Mouse (Mus musculus): Measurements from ENCODE around the gene Arhgap27. TPM values are rescaled to one million over a fixed set of nuclear protein-coding genes. Genes with fewer than 3 reads are reported as not detected.

Arhgap27 gene
- polyA plus RNA-seq, 1 experiment, result 47.3 TPM

DNA sequence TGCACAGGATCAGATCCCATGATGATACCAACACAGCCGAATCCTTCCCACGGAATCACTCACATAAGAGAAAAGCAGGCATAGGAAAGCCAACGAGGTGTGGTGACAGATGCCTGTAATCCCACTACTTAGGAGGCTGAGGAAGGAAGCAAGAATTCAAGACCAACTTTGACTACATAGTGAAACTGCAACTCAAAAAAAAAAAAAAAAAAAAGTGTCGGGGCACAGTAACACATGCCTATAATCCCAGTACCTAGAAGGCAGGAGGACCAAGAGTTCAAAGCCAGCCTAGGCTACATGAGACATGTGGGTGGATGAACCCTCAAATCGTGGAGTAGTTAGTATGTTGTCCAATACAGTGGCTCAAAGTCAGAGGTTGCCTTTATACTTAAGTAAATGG, 12.3 kb upstream of the Arhgap27 start:
- no peak overlapping the region for H3K27ac ChIP-seq (ENCODE audit: control insufficient read depth, insufficient read depth, low read depth, low read length, poor library complexity)
- 42% methylated on average over 5 of the region's 5 CpGs for WGBS
- no peak overlapping the region for H3K4me3 ChIP-seq (replicated peaks; ENCODE audit: control insufficient read depth, low read depth, low read length)
- TF ChIP-seq POLR2A (IDR thresholded peaks at IDR 0.05; ENCODE audit: borderline replicate concordance, control insufficient read depth, low read depth, low read length) (no peak), CTCF (IDR thresholded peaks at IDR 0.05; ENCODE audit: control insufficient read depth, insufficient read depth, low read length) (no peak)
- H3K4me1 ChIP-seq (ENCODE audit: control insufficient read depth, insufficient read depth, low read length), result peaks cover 7% of the 10 kb centered on the region

DNA sequence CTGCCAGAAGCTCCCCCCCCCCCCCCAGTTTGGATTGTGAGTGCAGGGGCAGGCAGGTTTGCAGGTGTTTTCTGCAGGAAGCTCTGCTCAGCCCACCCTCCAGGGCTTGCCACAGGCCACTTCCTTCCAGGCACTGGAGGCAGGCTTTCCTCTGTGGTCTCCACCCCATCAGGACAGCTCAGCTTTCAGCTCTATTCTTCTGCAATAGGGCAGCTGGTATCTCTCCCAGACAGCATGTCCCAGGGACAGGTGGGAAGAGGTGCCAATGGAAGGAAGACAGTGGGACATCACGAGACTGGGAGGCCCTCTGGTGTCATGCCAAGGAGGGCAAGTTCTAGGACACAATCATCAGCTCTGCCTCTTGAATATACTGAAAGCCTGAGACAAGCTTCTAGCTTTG, 11.8 kb upstream of the Arhgap27 start:
- peaks cover 7% of the 10 kb centered on the region for H3K4me1 ChIP-seq (ENCODE audit: control insufficient read depth, insufficient read depth, low read length)
- H3K27ac ChIP-seq (ENCODE audit: control insufficient read depth, insufficient read depth, low read depth, low read length, poor library complexity), result no peak overlapping the region
- 3% methylated on average over 1 of the region's 1 CpGs for WGBS
- TF ChIP-seq POLR2A (IDR thresholded peaks at IDR 0.05; ENCODE audit: borderline replicate concordance, control insufficient read depth, low read depth, low read length) (no peak), CTCF (IDR thresholded peaks at IDR 0.05; ENCODE audit: control insufficient read depth, insufficient read depth, low read length) (no peak)
- H3K4me3 ChIP-seq (replicated peaks; ENCODE audit: control insufficient read depth, low read depth, low read length), result no peak overlapping the region

DNA sequence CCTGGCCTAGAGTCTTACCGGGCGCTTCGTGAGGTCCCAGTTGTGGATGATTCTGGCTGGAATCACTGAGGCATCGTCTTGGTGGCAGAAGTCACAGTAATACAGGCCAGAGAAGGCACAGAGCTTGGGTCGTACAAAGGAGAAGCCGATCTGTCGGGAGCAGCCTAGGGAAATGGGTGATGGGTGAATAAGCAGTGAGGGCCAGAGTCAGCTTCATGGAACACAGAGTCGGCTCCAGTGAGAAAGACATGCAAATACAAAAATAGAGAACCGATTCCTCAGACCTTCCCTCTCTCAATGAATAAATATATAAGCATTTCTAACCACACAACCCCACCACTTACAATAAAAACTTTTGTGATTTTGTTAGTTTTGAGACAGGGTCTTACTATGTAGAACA, 10.4 kb upstream of the Arhgap27 start:
- H3K4me3 ChIP-seq (replicated peaks; ENCODE audit: control insufficient read depth, low read depth, low read length), result no peak overlapping the region
- WGBS, result 65% methylated on average over 9 of the region's 9 CpGs
- no peak for TF ChIP-seq POLR2A (IDR thresholded peaks at IDR 0.05; ENCODE audit: borderline replicate concordance, control insufficient read depth, low read depth, low read length)
- no peak for TF ChIP-seq CTCF (IDR thresholded peaks at IDR 0.05; ENCODE audit: control insufficient read depth, insufficient read depth, low read length)
- H3K4me1 ChIP-seq (ENCODE audit: control insufficient read depth, insufficient read depth, low read length), result peaks cover 7% of the 10 kb centered on the region
- H3K27ac ChIP-seq (ENCODE audit: control insufficient read depth, insufficient read depth, low read depth, low read length, poor library complexity), result no peak overlapping the region

DNA sequence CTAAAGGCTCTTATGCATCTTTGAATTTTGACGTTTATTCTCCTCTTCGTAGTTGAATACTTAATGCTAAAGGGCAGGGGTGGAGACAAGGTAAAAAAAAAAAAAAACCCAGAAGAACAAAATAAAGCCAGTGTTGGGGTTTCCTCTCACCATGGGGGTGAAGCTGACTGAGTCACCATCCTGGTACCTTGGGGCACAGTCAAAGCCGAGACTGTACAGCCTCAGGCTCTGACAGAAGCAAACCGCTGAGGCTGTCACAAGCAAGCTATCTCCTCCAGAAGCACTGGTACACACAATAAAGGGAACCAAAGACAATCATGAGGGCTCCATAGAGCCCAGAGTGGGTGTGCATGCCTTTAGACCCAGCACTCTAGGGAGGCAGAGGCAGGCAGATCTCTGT, 9.1 kb upstream of the Arhgap27 start:
- Histone ChIP-seq H3K27ac (ENCODE audit: control insufficient read depth, insufficient read depth, low read depth, low read length, poor library complexity) (no peak overlapping the region), H3K4me1 (ENCODE audit: control insufficient read depth, insufficient read depth, low read length) (peaks cover 7% of the 10 kb centered on the region), H3K4me3 (replicated peaks; ENCODE audit: control insufficient read depth, low read depth, low read length) (no peak overlapping the region)
- WGBS, result 54% methylated on average over 4 of the region's 4 CpGs
- no peak for TF ChIP-seq POLR2A (IDR thresholded peaks at IDR 0.05; ENCODE audit: borderline replicate concordance, control insufficient read depth, low read depth, low read length)
- no peak for TF ChIP-seq CTCF (IDR thresholded peaks at IDR 0.05; ENCODE audit: control insufficient read depth, insufficient read depth, low read length)

DNA sequence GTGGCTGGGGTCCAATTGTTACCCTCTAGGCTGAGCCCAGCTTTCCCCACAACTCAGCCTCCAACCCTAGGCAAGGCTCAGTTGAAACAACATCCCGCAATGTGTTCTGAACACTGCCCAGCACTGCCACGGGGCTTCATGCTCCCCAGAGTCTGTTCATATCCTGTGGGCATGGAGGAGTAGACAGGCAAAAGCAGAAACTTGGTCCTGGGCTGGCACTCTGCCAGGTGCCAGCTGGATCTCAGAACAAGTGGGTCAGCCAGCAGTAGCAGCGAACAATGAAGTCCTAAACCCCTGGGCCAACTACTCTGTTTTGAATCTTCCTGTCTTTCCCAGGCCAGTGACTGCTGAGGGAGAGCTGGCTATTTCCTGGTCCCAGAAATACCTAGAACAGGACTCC, 8.6 kb upstream of the Arhgap27 start:
- 38% methylated on average over 3 of the region's 3 CpGs for WGBS
- Histone ChIP-seq H3K4me1 (ENCODE audit: control insufficient read depth, insufficient read depth, low read length) (peaks cover 7% of the 10 kb centered on the region), H3K4me3 (replicated peaks; ENCODE audit: control insufficient read depth, low read depth, low read length) (no peak overlapping the region), H3K27ac (ENCODE audit: control insufficient read depth, insufficient read depth, low read depth, low read length, poor library complexity) (no peak overlapping the region)
- no peak for TF ChIP-seq POLR2A (IDR thresholded peaks at IDR 0.05; ENCODE audit: borderline replicate concordance, control insufficient read depth, low read depth, low read length)
- no peak for TF ChIP-seq CTCF (IDR thresholded peaks at IDR 0.05; ENCODE audit: control insufficient read depth, insufficient read depth, low read length)

DNA sequence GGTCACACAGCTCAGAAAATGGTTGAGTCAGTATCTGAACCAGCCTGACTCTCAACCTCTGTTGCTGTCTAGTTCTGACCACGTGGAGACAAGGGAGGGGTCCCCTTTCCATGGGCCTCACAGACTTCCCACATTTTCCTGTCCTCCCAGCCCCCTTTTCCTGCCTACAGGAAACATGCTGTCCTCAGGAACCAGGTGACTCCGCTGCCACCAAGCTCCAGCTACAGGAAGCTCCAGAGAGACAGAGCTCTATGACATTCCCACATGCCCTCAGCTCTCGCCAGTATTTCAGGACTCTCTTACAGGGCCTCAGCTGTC, 7.7 kb upstream of the Arhgap27 start:
- no peak overlapping the region for H3K4me3 ChIP-seq (replicated peaks; ENCODE audit: control insufficient read depth, low read depth, low read length)
- H3K4me1 ChIP-seq (ENCODE audit: control insufficient read depth, insufficient read depth, low read length), result peaks cover 7% of the 10 kb centered on the region
- H3K27ac ChIP-seq (ENCODE audit: control insufficient read depth, insufficient read depth, low read depth, low read length, poor library complexity), result no peak overlapping the region
- 44% methylated on average over 3 of the region's 3 CpGs for WGBS
- TF ChIP-seq POLR2A (IDR thresholded peaks at IDR 0.05; ENCODE audit: borderline replicate concordance, control insufficient read depth, low read depth, low read length) (no peak), CTCF (IDR thresholded peaks at IDR 0.05; ENCODE audit: control insufficient read depth, insufficient read depth, low read length) (no peak)

DNA sequence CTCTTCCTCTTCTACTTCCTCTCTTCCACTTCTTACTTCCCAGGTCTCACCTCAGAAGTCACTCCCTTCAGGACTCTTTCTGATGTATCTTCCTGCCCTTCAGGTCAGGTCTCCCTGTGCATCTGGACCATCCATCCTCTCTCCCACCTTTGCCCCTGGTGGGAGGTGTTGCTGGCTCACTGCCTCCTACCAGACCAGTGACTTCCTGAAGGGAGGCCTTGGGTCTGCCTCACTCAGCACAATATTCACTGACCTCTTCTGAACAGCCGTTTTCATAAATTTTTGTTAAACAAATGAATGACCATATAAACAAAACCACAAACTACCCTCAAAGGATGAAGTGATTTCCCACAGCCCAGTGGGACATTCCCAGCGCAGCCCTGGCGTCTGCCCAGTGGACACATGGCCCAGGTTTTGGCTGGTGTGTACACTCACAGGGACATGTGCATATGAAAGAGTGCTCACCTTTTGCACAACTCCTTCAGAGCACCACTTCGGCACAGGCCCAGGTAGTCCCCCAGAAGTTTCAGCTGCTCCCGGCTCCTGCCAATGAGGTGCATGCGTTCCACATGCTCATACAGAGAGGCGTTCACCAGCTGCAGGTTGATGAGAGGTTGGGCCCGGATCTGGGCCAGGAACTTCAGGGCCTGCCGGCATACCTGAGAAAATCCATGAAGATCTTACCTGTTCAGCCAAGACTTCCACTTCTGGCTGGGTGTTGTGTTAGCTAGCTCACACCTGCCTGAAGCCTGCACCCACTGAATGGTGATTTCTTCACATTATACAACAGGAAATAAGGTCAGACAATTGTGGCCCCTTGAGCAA, 7.1 kb upstream of the Arhgap27 start:
- 84% methylated on average over 9 of the region's 9 CpGs for WGBS
- Histone ChIP-seq H3K4me1 (ENCODE audit: control insufficient read depth, insufficient read depth, low read length) (peaks cover 7% of the 10 kb centered on the region), H3K4me3 (replicated peaks; ENCODE audit: control insufficient read depth, low read depth, low read length) (no peak overlapping the region), H3K27ac (ENCODE audit: control insufficient read depth, insufficient read depth, low read depth, low read length, poor library complexity) (no peak overlapping the region)
- TF ChIP-seq POLR2A (IDR thresholded peaks at IDR 0.05; ENCODE audit: borderline replicate concordance, control insufficient read depth, low read depth, low read length), result no peak

DNA sequence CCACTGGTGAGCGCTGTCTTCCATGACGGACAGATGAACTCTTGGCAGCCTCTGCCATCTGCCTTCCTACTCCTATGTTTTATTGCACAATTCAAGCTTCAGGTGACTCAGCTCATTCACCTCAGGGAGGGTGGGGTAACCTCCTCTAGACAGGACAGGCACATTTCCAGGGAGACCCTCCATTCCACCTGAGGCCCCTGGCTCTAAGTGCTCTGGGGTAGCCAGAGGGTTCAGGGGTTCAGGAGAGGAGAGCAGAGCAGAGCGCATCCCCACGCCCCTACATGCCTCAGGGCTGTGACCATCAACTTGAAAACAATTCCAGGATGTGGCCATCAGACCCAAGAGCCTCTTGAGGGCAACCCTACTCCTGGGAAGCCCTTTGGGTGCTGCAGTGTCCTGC, 2.0 kb upstream of the Arhgap27 start:
- Histone ChIP-seq H3K27ac (ENCODE audit: control insufficient read depth, insufficient read depth, low read depth, low read length, poor library complexity) (no peak overlapping the region), H3K4me3 (replicated peaks; ENCODE audit: control insufficient read depth, low read depth, low read length) (no peak overlapping the region), H3K4me1 (ENCODE audit: control insufficient read depth, insufficient read depth, low read length) (peaks cover 1% of the 10 kb centered on the region; the same call in 1 of the 2 replicates)
- WGBS, result 77% methylated on average over 4 of the region's 4 CpGs
- TF ChIP-seq CTCF (IDR thresholded peaks at IDR 0.05; ENCODE audit: control insufficient read depth, insufficient read depth, low read length), result no peak
- no peak for TF ChIP-seq POLR2A (IDR thresholded peaks at IDR 0.05; ENCODE audit: borderline replicate concordance, control insufficient read depth, low read depth, low read length)

DNA sequence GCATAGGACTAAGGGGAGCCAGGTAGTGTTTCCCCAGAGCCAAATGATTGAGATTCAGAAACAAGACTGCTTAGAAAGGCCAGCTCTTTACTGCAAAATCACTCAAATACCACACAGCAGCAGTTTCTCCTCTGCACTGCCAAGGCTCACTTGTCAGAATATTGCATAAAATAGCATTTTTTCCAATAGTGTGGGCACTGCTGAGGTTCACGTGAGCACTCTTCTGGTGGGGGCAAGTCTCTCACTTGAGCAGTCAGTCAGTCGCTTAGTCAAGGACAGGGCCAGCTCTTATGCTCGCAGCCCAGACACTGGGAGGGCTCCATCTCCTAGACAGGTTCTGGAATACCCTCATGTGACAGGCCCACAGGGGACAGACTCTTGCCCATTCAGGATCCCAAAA, 1.5 kb upstream of the Arhgap27 start:
- WGBS, result 84% methylated on average over 3 of the region's 3 CpGs
- H3K27ac ChIP-seq (ENCODE audit: control insufficient read depth, insufficient read depth, low read depth, low read length, poor library complexity), result no peak overlapping the region
- TF ChIP-seq POLR2A (IDR thresholded peaks at IDR 0.05; ENCODE audit: borderline replicate concordance, control insufficient read depth, low read depth, low read length), result no peak
- TF ChIP-seq CTCF (IDR thresholded peaks at IDR 0.05; ENCODE audit: control insufficient read depth, insufficient read depth, low read length), result no peak
- H3K4me1 ChIP-seq (ENCODE audit: control insufficient read depth, insufficient read depth, low read length), result peaks cover 1% of the 10 kb centered on the region; the same call in 1 of the 2 replicates
- H3K4me3 ChIP-seq (replicated peaks; ENCODE audit: control insufficient read depth, low read depth, low read length), result no peak overlapping the region
